Mouse (Mus musculus): ENCODE data around the gene Olfr130.

The Olfr130 gene

DNA sequence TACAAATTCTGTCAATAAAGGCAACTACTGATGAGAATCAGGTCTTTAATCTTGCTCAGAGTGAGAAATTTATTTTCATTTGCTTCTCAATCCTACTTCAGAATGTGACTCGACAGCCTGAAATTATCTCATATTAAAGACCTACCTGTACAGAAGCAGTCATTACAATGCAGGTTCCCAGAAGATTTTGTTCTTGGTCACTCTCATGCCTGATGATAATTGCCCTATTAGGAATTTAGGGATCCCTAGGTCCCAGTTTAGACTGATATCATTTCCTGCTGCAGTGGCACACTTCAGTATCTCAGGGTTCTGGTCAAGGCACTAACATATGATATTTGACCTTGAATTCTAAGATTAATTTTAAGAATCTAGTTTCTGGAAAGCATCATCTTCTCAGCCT is at the start of gene Olfr130:
Olfr130 (plus strand) TSS at position 301 of the 400 bp plus-strand sequence.
- no peak for DNase-seq (ENCODE audit: low read depth in 1 of 2, low spot score in 2 of 2)

- no peak for DNase-seq (ENCODE audit: low read depth in 1 of 2, low spot score in 2 of 2)
These were observed 47.4 kb upstream of the Olfr130 start for GRCm38 (mm10) chr17:38016341-38016740.

GRCm38 (mm10) chr17:38026297-38026696 is 37.4 kb upstream of the Olfr130 start:
- no peak for DNase-seq (ENCODE audit: low read depth in 1 of 2, low spot score in 2 of 2)

DNA sequence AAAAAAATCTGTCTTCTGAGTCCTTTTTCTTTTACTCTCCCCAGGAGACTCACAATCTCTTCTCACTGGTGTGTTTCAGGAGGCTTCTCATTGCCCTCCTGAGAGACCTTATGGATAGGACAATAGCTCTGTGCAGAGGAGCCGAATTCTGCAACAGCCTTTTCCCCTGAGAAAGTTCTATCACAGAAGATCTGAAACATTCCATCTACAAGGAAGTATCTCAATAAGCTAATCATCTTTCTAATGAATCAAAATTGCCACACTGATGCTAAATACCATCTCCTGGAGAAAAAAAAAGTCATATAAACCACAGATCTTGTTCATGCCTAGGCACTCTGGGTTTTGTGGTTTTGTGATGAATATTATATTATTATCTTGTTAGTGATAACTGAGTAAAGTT is 3.7 kb upstream of the Olfr130 start, which contains the start of gene Olfr129:
Olfr129 (minus strand) TSS at position 101 of the 400 bp plus-strand sequence.
- no peak for DNase-seq (ENCODE audit: low read depth in 1 of 2, low spot score in 2 of 2)

DNA sequence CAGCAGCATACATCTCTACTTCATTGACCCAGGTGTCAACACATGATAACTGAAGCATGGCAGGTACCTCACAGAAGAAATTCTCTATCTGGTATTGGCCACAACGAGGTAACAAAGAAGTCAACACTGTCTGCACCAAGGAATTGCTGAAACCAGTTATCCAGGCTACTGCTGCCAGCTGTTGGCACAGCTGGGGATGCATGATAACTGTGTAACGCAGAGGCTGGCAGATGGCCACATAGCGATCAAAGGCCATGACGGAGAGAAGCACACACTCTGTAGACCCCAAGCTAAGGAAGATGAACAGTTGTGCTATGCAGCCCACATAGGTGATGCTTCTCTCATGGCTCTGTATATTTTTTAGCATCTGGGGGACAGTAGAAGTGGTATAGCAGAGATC is 18.6 kb downstream of the Olfr130 start:
- DNase-seq (ENCODE audit: low read depth in 1 of 2, low spot score in 2 of 2): no peak

DNA sequence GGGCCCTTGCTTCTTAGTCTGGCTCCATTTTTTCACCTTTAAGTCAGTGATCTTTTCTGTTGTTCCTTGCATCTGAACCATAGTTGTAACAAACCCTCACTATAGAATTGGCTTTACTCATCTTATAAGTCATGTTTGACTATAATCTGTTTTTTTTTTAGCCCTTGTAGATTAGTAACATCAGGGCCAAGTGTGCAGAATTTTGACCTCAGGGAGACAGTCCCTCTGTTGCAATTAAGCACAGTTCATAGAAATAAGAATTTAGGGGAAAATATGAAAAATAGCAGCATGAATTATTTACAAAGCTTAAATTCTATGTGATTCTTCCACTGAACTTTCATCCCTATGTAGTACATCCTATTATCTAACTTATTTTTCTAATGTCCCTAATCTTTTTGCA is 24.9 kb downstream of the Olfr130 start, which contains the start of gene Olfr131:
Olfr131 (minus strand) TSS at position 101 of the 400 bp plus-strand sequence.
- DNase-seq (ENCODE audit: low read depth in 1 of 2, low spot score in 2 of 2): no peak
